Mouse (Mus musculus) hindbrain, postnatal 0 days (tissue): ENCODE measurements at regions not wholly inside any gene's neighbourhood (a gene's known extent, or its start where the extent isn't known, plus 50 kb on each side); places are given as distances from the start of the nearest gene placed in this dataset.

Experiments
- ATAC-seq: fragments of 200-750 bp; cut with Nextera tagmentation; 2 replicates; pipeline ENCODE4 v1.8.0; 2017; ENCODE audit warnings: mild to moderate bottlenecking, moderate TSS enrichment, moderate library complexity
- DNase-seq: peaks from one replicate; pipeline ENCODE4 v3.0.0-alpha.2; 2015; ENCODE audit warnings: low spot score
- H3K27ac ChIP-seq: fragments of 300-500 bp; sonication (generic); 2 replicates; pipeline ENCODE4 v1.5.1; 2014; ENCODE audit warnings: mild to moderate bottlenecking
- H3K27me3 ChIP-seq: fragments of 300-500 bp; sonication (generic); 2 replicates; pipeline ENCODE4 v1.6.1; 2014; ENCODE audit warnings: low read length, mixed read lengths; ENCODE audit not compliant: insufficient read depth
- H3K36me3 ChIP-seq: fragments of 300-500 bp; sonication (generic); 2 replicates; pipeline ENCODE4 v1.6.1; 2014; ENCODE audit warnings: low read length, mixed read lengths; ENCODE audit not compliant: insufficient read depth
- H3K4me1 ChIP-seq: fragments of 300-500 bp; sonication (generic); 2 replicates; pipeline ENCODE4 v1.6.1; 2014; ENCODE audit warnings: antibody characterized with exemption, low read length, mixed read lengths; ENCODE audit not compliant: insufficient read depth
- H3K4me2 ChIP-seq: fragments of 300-500 bp; sonication (generic); 2 replicates; pipeline ENCODE4 v1.6.1; 2014; ENCODE audit warnings: low read depth, mild to moderate bottlenecking, low read length, moderate library complexity, mixed read lengths
- H3K4me3 ChIP-seq: fragments of 300-500 bp; sonication (generic); 2 replicates; pipeline ENCODE4 v1.5.1; 2014; ENCODE audit warnings: low read length
- H3K9ac ChIP-seq: fragments of 300-500 bp; sonication (generic); replicated peaks from 2 replicates; pipeline ENCODE4 v1.6.1; 2014; ENCODE audit warnings: mild to moderate bottlenecking, low read length, moderate library complexity, mixed read lengths
- H3K9me3 ChIP-seq: fragments of 300-500 bp; sonication (generic); 2 replicates; pipeline ENCODE4 v1.6.1; 2016; ENCODE audit warnings: low read length, mixed read lengths
- CTCF ChIP-seq: IDR thresholded peaks from 2 replicates; pipeline ENCODE4 v1.5.1; 2016; ENCODE audit warnings: antibody characterized with exemption, control low read depth, low read depth
- WGBS: fragments of 180-500 bp; shearing (Covaris S2); extraction: QIAGEN DNeasy Blood & Tissue Kit; methylation state at CpG from one replicate; pipeline ENCODE4 v1.1.7; 2014; 5-methylcytosine and 5-hydroxymethylcytosine counted together

DNA sequence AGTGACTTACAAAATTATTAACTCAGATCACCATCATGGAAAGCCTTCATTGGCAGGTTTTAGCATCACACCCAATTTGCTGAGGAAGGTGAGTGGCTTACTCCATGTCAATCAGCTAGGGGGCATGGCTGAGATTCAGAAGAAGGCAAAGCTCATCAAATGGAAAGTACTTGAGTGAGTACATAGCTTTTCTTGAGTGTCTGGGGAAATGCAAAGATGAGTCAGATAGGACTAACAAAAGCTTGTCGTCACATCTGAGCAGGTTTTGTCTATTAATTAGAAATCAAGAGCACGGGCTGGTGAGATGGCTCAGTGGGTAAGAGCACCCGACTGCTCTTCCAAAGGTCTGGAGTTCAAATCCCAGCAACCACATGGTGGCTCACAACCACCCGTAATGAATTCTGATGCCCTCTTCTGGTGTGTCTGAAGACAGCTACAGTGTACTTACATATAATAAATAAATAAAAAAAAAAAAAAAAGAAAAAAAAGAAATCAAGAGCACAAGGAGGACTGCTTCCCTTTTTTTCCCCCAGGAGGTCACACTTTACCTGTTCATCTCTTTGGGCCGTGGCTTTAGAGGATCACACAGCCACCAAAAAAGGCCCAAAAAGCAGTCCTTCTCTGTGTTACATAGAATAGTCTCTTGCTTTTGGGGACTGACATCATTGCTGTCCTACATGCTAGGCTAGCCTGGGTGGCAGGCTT lies 130.8 kb upstream of the Itga4 start:
- DNase-seq (no peak), ATAC-seq (no peak)
- whole genome bisulfite sequencing: 83% methylated on average over 4 of the region's 5 CpGs
- Histone ChIP-seq H3K4me1 (no peaks in the 10 kb centered on the region), H3K4me3 (no peak overlapping the region), H3K9ac (no peak overlapping the region), H3K36me3 (no peaks in the 10 kb centered on the region), H3K27me3 (no peaks in the 10 kb centered on the region), H3K9me3 (no peaks in the 10 kb centered on the region), H3K4me2 (no peak overlapping the region), H3K27ac (no peak overlapping the region)
- no peak for TF ChIP-seq CTCF

DNA sequence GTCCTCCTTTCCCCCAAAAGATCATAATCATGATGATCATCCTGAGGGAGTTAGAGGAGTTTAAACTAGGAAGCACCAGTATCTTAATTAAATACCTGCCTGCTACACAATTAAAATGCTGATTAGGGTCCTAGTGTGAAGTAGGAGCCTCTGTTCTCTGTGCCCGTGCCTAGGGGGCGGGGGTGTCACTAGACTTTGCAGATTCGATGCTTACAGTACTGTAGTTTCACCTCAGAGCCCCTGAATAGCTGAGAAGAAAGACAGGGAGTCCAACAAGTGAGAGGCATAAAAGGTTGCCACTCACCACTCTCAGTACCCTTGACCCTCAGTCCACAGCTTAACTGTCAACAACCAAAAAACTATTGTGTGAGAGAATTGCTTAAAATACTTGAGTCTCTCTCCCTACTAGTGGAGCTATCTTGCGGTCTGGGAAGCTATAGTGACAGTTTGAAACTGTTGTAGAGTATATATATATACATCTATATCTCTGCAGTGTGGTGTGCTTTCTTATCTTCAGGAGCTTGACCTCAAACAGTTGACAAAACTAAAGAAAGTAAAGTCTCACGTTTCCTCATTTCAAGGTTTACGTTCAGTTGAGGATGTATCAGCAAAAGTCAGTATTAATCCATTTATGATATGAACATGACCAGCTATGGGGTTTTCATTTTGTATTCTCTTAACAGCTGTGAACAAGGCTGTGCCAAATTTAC lies 128.9 kb upstream of the Itga4 start:
- DNase-seq: no peak
- no peaks in the 10 kb centered on the region for H3K9me3 ChIP-seq
- H3K4me2 ChIP-seq: no peak overlapping the region
- WGBS: 47% methylated on average over 6 of the region's 6 CpGs
- no peaks in the 10 kb centered on the region for H3K27me3 ChIP-seq
- no peaks in the 10 kb centered on the region for H3K36me3 ChIP-seq
- no peak overlapping the region for H3K4me3 ChIP-seq
- H3K4me1 ChIP-seq: no peaks in the 10 kb centered on the region
- no peak overlapping the region for H3K9ac ChIP-seq
- ATAC-seq: no peak
- H3K27ac ChIP-seq: no peak overlapping the region
- no peak for TF ChIP-seq CTCF

DNA sequence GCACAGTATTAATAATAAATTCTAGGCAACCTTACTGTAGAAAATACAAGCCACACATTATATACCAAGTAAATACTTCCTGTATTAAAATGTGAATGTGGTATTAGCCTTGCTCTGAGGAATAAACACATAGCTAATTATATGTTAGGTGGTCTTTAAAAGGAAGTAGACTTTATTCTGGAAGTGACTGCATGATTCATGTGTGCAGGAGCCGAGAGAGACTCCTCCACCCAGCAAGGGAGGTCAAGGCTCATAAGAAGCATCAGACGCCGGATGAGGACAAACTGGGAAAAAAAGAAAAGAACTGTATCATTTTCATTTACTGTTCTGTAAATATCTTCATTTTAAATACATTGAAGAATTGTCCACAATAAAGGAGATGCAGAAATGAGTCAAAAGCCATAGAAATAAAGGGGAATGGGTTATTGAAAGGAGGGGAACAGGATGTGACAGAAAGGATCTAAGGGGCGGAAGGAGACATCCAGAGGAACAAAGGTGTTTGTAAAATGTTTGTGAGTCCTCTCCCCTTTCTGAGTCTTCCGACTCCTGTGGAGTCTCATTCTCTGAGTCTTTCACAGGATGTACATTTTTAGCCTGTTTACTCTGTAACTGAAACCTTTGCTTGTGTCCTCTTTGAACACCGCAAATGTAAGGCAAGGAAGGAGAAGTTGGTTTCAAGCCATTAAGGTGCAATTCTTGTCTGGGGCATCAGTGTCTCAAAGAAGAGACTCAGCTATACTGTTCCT lies 128.1 kb upstream of the Itga4 start:
- Histone ChIP-seq H3K4me3 (no peak overlapping the region), H3K9ac (no peak overlapping the region), H3K4me1 (no peaks in the 10 kb centered on the region), H3K27ac (no peak overlapping the region), H3K9me3 (no peaks in the 10 kb centered on the region), H3K4me2 (no peak overlapping the region), H3K27me3 (no peaks in the 10 kb centered on the region), H3K36me3 (no peaks in the 10 kb centered on the region)
- no peak for DNase-seq
- WGBS: 80% methylated on average over 6 of the region's 6 CpGs
- no peak for ATAC-seq
- TF ChIP-seq CTCF: no peak

DNA sequence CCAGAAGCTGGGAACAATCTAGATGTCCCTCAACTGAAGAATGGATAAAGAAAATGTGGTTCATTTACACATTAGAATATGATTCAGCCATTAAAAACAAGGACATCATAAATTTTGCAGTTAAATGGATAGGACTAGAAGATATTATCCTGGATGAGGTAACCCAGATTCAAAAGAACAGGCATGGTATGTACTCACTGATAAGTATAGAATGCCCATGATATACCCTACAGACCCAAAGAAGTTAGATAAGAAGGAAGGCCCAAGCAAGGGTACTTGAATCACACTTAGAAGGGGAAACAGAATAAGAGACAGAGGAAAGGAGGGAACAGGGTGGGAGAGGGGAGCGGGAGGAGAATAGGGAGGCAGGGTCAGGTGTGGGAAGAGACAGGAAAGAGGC lies 127.4 kb upstream of the Itga4 start:
- Histone ChIP-seq H3K4me2 (no peak overlapping the region), H3K36me3 (no peaks in the 10 kb centered on the region), H3K27ac (no peak overlapping the region), H3K27me3 (no peaks in the 10 kb centered on the region), H3K4me1 (no peaks in the 10 kb centered on the region), H3K9me3 (no peaks in the 10 kb centered on the region), H3K9ac (no peak overlapping the region), H3K4me3 (no peak overlapping the region)
- no peak for TF ChIP-seq CTCF
- no peak for DNase-seq
- WGBS: 84% methylated on average over 1 of the region's 1 CpGs
- no peak for ATAC-seq

DNA sequence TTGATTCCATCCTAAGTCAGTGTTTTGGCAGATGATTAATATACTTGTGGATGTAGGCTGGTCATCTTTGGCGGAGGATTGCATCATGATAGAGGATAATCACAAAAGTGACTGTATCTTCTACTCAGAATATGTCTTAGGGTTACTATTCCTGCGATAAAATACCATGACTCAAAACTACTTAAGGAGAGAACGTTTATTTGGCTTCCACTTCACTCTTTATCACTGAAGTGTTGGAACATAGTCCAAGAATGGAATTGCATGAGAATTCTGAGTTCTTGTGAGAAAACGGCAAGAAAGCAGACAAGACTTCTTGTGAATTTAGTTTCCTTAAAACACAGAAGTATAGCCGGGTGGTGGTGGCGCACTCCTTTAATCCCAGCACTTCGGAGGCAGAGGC lies 124.6 kb upstream of the Itga4 start:
- Histone ChIP-seq H3K9ac (no peak overlapping the region), H3K9me3 (no peaks in the 10 kb centered on the region), H3K4me2 (no peak overlapping the region), H3K4me3 (no peak overlapping the region), H3K36me3 (no peaks in the 10 kb centered on the region), H3K27ac (no peak overlapping the region), H3K27me3 (no peaks in the 10 kb centered on the region), H3K4me1 (no peaks in the 10 kb centered on the region)
- ATAC-seq (no peak), DNase-seq (no peak)
- 93% methylated on average over 7 of the region's 7 CpGs for WGBS
- no peak for TF ChIP-seq CTCF

DNA sequence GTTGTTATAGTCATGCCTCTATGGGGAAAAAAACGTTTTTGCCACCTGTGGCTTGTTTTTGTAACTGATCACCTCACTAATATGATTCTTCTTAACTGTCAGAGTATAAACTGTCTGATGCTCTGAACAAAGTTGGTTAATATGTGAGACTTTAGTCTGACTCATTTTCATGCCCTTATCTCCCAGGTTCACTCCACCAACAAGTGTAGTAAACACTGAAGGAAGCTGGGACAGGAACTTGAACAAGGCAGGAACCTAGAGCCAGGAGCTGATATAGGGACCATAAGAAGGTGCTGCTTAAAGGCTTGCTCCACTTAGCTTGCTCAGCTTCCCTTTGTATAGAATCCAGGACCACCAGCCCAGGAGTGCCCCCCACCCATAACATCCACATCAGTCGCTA lies 124.0 kb upstream of the Itga4 start:
- TF ChIP-seq CTCF: no peak
- ATAC-seq: no peak
- no peak overlapping the region for H3K9ac ChIP-seq
- H3K9me3 ChIP-seq: no peaks in the 10 kb centered on the region
- DNase-seq: no peak
- 75% methylated on average over 2 of the region's 2 CpGs for WGBS
- no peaks in the 10 kb centered on the region for H3K4me1 ChIP-seq
- H3K27me3 ChIP-seq: no peaks in the 10 kb centered on the region
- no peak overlapping the region for H3K4me2 ChIP-seq
- H3K36me3 ChIP-seq: no peaks in the 10 kb centered on the region
- no peak overlapping the region for H3K4me3 ChIP-seq
- no peak overlapping the region for H3K27ac ChIP-seq
